Mouse (Mus musculus) hindbrain, embryonic 13.5 days (tissue): ENCODE results near the gene Wdr31. TPM values are rescaled to one million over a fixed set of nuclear protein-coding genes. Genes with fewer than 3 reads are reported as not detected.

ENCODE experiments used
- ATAC-seq: fragments of 200-750 bp; cut with Nextera tagmentation; 2 replicates; pipeline ENCODE4 v1.8.0; 2017; ENCODE audit warnings: moderate TSS enrichment; ENCODE audit not compliant: low FRiP score
- H3K27ac ChIP-seq: fragments of 300-500 bp; sonication (generic); 2 replicates; pipeline ENCODE4 v1.5.1; 2015; ENCODE audit warnings: inconsistent platforms, mild to moderate bottlenecking, moderate library complexity
- H3K27me3 ChIP-seq: fragments of 300-500 bp; sonication (generic); 2 replicates; pipeline ENCODE4 v1.6.1; 2015; ENCODE audit warnings: mild to moderate bottlenecking, inconsistent platforms
- H3K36me3 ChIP-seq: fragments of 300-500 bp; sonication (generic); 2 replicates; pipeline ENCODE4 v1.6.1; 2015; ENCODE audit warnings: mild to moderate bottlenecking, inconsistent platforms
- H3K4me1 ChIP-seq: fragments of 300-500 bp; sonication (generic); replicated peaks from 2 replicates; pipeline ENCODE4 v1.6.1; 2015; ENCODE audit warnings: inconsistent platforms
- H3K4me2 ChIP-seq: fragments of 300-500 bp; sonication (generic); 2 replicates; pipeline ENCODE4 v1.6.1; 2015; ENCODE audit warnings: inconsistent platforms, mild to moderate bottlenecking, moderate library complexity
- H3K4me3 ChIP-seq: fragments of 300-500 bp; sonication (generic); 2 replicates; pipeline ENCODE4 v1.5.1; 2015; ENCODE audit warnings: mild to moderate bottlenecking, inconsistent platforms
- H3K9ac ChIP-seq: fragments of 300-500 bp; sonication (generic); 2 replicates; pipeline ENCODE4 v1.6.1; 2015; ENCODE audit warnings: mild to moderate bottlenecking, inconsistent platforms
- H3K9me3 ChIP-seq: fragments of 300-500 bp; sonication (generic); 2 replicates; pipeline ENCODE4 v1.6.1; 2016; ENCODE audit warnings: inconsistent platforms
- WGBS: fragments of 180-500 bp; shearing (Covaris S2); methylation state at CpG from one replicate; pipeline ENCODE4 v1.1.7; 2015; 5-methylcytosine and 5-hydroxymethylcytosine counted together
- polyA plus RNA-seq: library from polyadenylated mRNA; unstranded; fragments of >200 nt; fragmentation: Nextera tagmentation; extraction: Ambion mirVana; gene quantifications from 2 replicates; pipeline ENCODE4 v1.2.1, GENCODE M21; 2015

Gene Wdr31
- polyA plus RNA-seq, 1 experiment from 2014 or later: 9.0 TPM

- no peak overlapping the region for H3K4me3 ChIP-seq
- H3K9me3 ChIP-seq: no peaks in the 10 kb centered on the region; the same call in 1 of the 2 replicates
- H3K36me3 ChIP-seq: no peaks in the 10 kb centered on the region
- H3K4me1 ChIP-seq: peaks cover 6% of the 10 kb centered on the region
- WGBS: 90% methylated on average over 2 of the region's 2 CpGs
- no peak overlapping the region for H3K9ac ChIP-seq
- H3K27ac ChIP-seq: no peak overlapping the region
- peaks cover 12% of the 10 kb centered on the region; the same call in 1 of the 2 replicates for H3K27me3 ChIP-seq
- no peak for ATAC-seq
- no peak overlapping the region for H3K4me2 ChIP-seq
These were observed 1.4 kb upstream of the Wdr31 start for GRCm38 (mm10) chr4:62472071-62472470.

GRCm38 (mm10) chr4:62468158-62468557 lies 2.5 kb downstream of the Wdr31 start:
- ATAC-seq: no peak
- H3K9ac ChIP-seq: no peak overlapping the region
- H3K4me2 ChIP-seq: no peak overlapping the region
- no peaks in the 10 kb centered on the region; the same call in 1 of the 2 replicates for H3K9me3 ChIP-seq
- WGBS: 94% methylated on average over 1 of the region's 1 CpGs
- H3K4me1 ChIP-seq: peaks cover 6% of the 10 kb centered on the region
- H3K27ac ChIP-seq: no peak overlapping the region
- no peaks in the 10 kb centered on the region for H3K27me3 ChIP-seq
- H3K4me3 ChIP-seq: no peak overlapping the region
- peaks cover under 1% of the 10 kb centered on the region; the same call in 1 of the 2 replicates for H3K36me3 ChIP-seq

DNA sequence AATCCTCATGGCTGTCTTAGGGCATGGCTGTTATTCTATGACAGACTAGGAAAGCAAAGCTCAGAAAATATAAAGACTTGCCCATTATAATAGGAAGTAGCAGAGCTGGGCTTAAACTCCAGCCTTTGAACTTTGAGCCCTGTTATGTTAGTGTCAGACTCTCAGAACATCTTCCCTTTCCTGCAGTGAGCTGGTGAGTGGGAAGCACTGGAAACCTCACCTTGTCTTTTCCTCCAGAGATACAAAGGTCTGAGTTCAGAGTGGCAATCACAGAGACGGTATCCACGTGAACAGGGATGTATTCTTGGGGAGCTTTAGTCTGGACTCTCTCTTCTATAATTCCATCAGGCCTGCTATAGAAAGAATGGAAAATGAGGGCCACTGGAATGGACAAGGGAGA lies 7.6 kb downstream of the Wdr31 start:
- Histone ChIP-seq H3K4me1 (no peaks in the 10 kb centered on the region), H3K27ac (no peak overlapping the region), H3K4me3 (no peak overlapping the region), H3K36me3 (peaks cover 25% of the 10 kb centered on the region), H3K9ac (no peak overlapping the region), H3K4me2 (no peak overlapping the region), H3K9me3 (no peaks in the 10 kb centered on the region), H3K27me3 (no peaks in the 10 kb centered on the region)
- WGBS: 83% methylated on average over 2 of the region's 2 CpGs
- ATAC-seq: no peak

GRCm38 (mm10) chr4:62460348-62460747 lies 10.3 kb downstream of the Wdr31 start:
- no peaks in the 10 kb centered on the region for H3K4me1 ChIP-seq
- no peaks in the 10 kb centered on the region for H3K9me3 ChIP-seq
- no peak overlapping the region for H3K27ac ChIP-seq
- H3K36me3 ChIP-seq: peaks cover 25% of the 10 kb centered on the region
- no peak overlapping the region for H3K9ac ChIP-seq
- whole genome bisulfite sequencing: 93% methylated on average over 8 of the region's 8 CpGs
- ATAC-seq: no peak
- H3K4me2 ChIP-seq: no peak overlapping the region
- H3K27me3 ChIP-seq: no peaks in the 10 kb centered on the region
- no peak overlapping the region for H3K4me3 ChIP-seq

GRCm38 (mm10) chr4:62459081-62459480 lies 11.6 kb downstream of the Wdr31 start:
- ATAC-seq: no peak
- peaks cover 25% of the 10 kb centered on the region for H3K36me3 ChIP-seq
- no peak overlapping the region for H3K27ac ChIP-seq
- WGBS: 86% methylated on average over 3 of the region's 3 CpGs
- H3K4me2 ChIP-seq: no peak overlapping the region
- H3K4me3 ChIP-seq: no peak overlapping the region
- H3K9ac ChIP-seq: no peak overlapping the region
- H3K9me3 ChIP-seq: no peaks in the 10 kb centered on the region
- no peaks in the 10 kb centered on the region for H3K27me3 ChIP-seq
- H3K4me1 ChIP-seq: no peaks in the 10 kb centered on the region

- H3K27ac ChIP-seq: no peak overlapping the region
- H3K27me3 ChIP-seq: no peaks in the 10 kb centered on the region
- WGBS: 67% methylated on average over 5 of the region's 5 CpGs
- no peak overlapping the region for H3K4me3 ChIP-seq
- peaks cover 7% of the 10 kb centered on the region for H3K36me3 ChIP-seq
- ATAC-seq: no peak
- no peak overlapping the region for H3K9ac ChIP-seq
- no peaks in the 10 kb centered on the region for H3K9me3 ChIP-seq
- no peaks in the 10 kb centered on the region for H3K4me1 ChIP-seq
- H3K4me2 ChIP-seq: no peak overlapping the region
These were observed 15.7 kb downstream of the Wdr31 start for GRCm38 (mm10) chr4:62454995-62455394.

GRCm38 (mm10) chr4:62440986-62441385 lies 29.7 kb downstream of the Wdr31 start:
- H3K27me3 ChIP-seq: no peaks in the 10 kb centered on the region
- 73% methylated on average over 4 of the region's 4 CpGs for WGBS
- no peak for ATAC-seq
- no peaks in the 10 kb centered on the region for H3K36me3 ChIP-seq
- no peak overlapping the region for H3K27ac ChIP-seq
- no peaks in the 10 kb centered on the region for H3K4me1 ChIP-seq
- no peaks in the 10 kb centered on the region for H3K9me3 ChIP-seq
- no peak overlapping the region for H3K4me3 ChIP-seq
- H3K9ac ChIP-seq: no peak overlapping the region
- no peak overlapping the region for H3K4me2 ChIP-seq

GRCm38 (mm10) chr4:62440544-62440943 lies 30.2 kb downstream of the Wdr31 start:
- 79% methylated on average over 4 of the region's 4 CpGs for WGBS
- Histone ChIP-seq H3K27ac (no peak overlapping the region), H3K4me2 (no peak overlapping the region), H3K27me3 (no peaks in the 10 kb centered on the region), H3K36me3 (no peaks in the 10 kb centered on the region), H3K9me3 (no peaks in the 10 kb centered on the region), H3K4me3 (no peak overlapping the region), H3K4me1 (no peaks in the 10 kb centered on the region), H3K9ac (no peak overlapping the region)
- no peak for ATAC-seq

GRCm38 (mm10) chr4:62439793-62440192 lies 30.9 kb downstream of the Wdr31 start:
- H3K4me2 ChIP-seq: no peak overlapping the region
- ATAC-seq: no peak
- H3K4me1 ChIP-seq: no peaks in the 10 kb centered on the region
- H3K27me3 ChIP-seq: no peaks in the 10 kb centered on the region
- no peak overlapping the region for H3K9ac ChIP-seq
- H3K9me3 ChIP-seq: no peaks in the 10 kb centered on the region
- no peak overlapping the region for H3K27ac ChIP-seq
- H3K4me3 ChIP-seq: no peak overlapping the region
- 75% methylated on average over 4 of the region's 4 CpGs for WGBS
- H3K36me3 ChIP-seq: no peaks in the 10 kb centered on the region

DNA sequence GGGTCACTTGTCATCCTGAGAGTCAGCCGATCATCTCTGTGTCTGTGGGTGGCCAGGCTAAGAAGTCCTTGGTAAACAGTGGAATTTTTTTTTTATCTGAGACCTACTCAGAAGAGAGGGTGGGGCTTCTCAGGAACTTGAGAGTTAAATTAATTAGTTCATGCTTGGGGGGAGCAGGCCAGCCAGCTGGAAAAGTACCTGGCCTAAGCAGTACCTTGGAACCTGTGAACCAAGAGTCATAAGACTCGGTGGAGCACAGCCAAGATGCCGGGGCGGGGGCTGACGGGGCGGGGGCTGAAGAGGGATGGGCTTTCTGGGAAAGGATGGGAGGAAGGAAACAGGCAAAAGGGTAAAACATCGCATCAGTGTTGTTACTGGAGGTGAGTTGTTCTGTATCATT lies 32.8 kb downstream of the Wdr31 start:
- H3K4me2 ChIP-seq: no peak overlapping the region
- no peaks in the 10 kb centered on the region for H3K27me3 ChIP-seq
- H3K36me3 ChIP-seq: no peaks in the 10 kb centered on the region
- 90% methylated on average over 7 of the region's 7 CpGs for WGBS
- H3K27ac ChIP-seq: no peak overlapping the region
- no peak overlapping the region for H3K9ac ChIP-seq
- H3K9me3 ChIP-seq: no peaks in the 10 kb centered on the region
- H3K4me3 ChIP-seq: no peak overlapping the region
- ATAC-seq: no peak
- no peaks in the 10 kb centered on the region for H3K4me1 ChIP-seq

- Histone ChIP-seq H3K36me3 (no peaks in the 10 kb centered on the region), H3K9ac (no peak overlapping the region), H3K27ac (no peak overlapping the region), H3K4me2 (no peak overlapping the region), H3K9me3 (no peaks in the 10 kb centered on the region), H3K27me3 (no peaks in the 10 kb centered on the region), H3K4me3 (no peak overlapping the region), H3K4me1 (no peaks in the 10 kb centered on the region)
- WGBS: 88% methylated on average over 3 of the region's 3 CpGs
- ATAC-seq: no peak
These were observed 33.4 kb downstream of the Wdr31 start for GRCm38 (mm10) chr4:62437256-62437778.

- Histone ChIP-seq H3K9me3 (no peaks in the 10 kb centered on the region), H3K36me3 (no peaks in the 10 kb centered on the region), H3K4me2 (no peak within 1 kb of the TSS), H3K27me3 (no peaks in the 10 kb centered on the region), H3K4me1 (no peaks in the 10 kb centered on the region), H3K9ac (no peak within 1 kb of the TSS), H3K27ac (no peak within 1 kb of the TSS), H3K4me3 (no peak within 1 kb of the TSS)
- 85% methylated on average over 6 of the region's 6 CpGs for WGBS
- ATAC-seq: no peak
These were observed 35.6 kb downstream of the Wdr31 start, which contains the start of gene Rnf183 for GRCm38 (mm10) chr4:62435081-62435480. Gene Rnf183, minus strand, starts transcription at chr4:62435252.

DNA sequence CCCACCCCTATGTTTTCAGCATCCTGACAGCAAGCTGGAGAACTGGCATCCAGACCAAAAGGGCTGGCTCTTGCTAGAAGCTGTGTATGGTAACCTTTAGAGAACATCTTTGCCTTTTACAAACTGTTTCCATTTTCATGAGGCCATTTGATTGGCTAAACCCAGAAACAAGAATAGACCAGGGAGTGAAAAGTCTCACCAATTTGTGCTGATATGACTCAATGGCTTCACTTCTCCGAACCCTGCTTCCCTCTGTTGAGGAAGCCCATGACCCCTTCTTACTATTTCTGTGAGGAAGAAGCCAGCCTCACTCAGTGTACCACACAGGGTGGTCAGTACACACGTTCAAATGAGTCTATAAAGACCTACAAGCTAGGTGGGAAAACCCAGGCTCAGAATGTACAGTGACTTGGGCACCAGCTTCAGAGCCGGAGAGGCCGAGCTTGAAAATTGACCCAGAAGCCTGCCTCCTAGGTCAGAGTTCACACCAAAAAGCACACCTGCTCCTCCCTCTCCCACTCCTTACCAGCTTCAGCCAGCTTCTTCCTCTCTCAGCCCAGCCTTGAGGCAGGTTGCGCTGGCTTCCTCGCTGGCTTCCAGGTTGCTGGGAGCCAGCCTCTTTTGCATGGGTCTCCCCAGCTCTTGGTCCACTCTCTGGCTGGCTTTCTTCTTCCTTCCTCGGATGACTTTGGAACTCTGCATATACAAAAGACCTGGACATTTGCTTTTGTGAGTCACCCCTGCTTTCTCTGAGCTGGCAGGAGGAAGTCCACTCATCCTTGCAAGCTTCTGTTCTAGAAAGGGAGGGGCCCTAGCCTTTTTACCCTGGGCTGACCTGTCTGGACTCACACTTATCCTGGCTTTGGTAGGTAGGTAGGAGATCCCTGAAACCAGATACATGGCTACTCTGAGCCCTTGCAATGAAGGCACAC lies 36.5 kb downstream of the Wdr31 start:
- Histone ChIP-seq H3K9ac (no peak overlapping the region), H3K4me2 (no peak overlapping the region), H3K36me3 (no peaks in the 10 kb centered on the region), H3K27me3 (no peaks in the 10 kb centered on the region), H3K4me3 (no peak overlapping the region), H3K27ac (no peak overlapping the region), H3K4me1 (no peaks in the 10 kb centered on the region), H3K9me3 (no peaks in the 10 kb centered on the region)
- WGBS: 77% methylated on average over 7 of the region's 7 CpGs
- no peak for ATAC-seq
